Mouse (Mus musculus) stomach, embryonic 14.5 days (tissue): ENCODE results near the gene Trmu. TPM values are rescaled to one million over a fixed set of nuclear protein-coding genes. Genes with fewer than 3 reads are reported as not detected.
"Not testable (repeated sequence)": the region's sequence is repeated elsewhere in the genome, so short reads cannot be mapped to it uniquely, and the experiment has no call there.

Experiments used
- ATAC-seq: fragments of 200-750 bp; cut with Nextera tagmentation; 2 replicates; pipeline ENCODE4 v1.8.0; 2017; ENCODE audit warnings: low read depth, moderate TSS enrichment; ENCODE audit not compliant: insufficient number of reproducible peaks, insufficient read depth, low FRiP score
- H3K27ac ChIP-seq: fragments of 300-500 bp; sonication (generic); 2 replicates; pipeline ENCODE4 v1.5.1; 2014; ENCODE audit warnings: mild to moderate bottlenecking, low read length, moderate library complexity, mixed read lengths
- H3K27me3 ChIP-seq: fragments of 300-500 bp; sonication (generic); 2 replicates; pipeline ENCODE4 v1.6.1; 2014; ENCODE audit warnings: low read length, control low read depth, mixed read lengths; ENCODE audit not compliant: control insufficient read depth, insufficient read depth
- H3K36me3 ChIP-seq: fragments of 300-500 bp; sonication (generic); 2 replicates; pipeline ENCODE4 v1.6.1; 2014; ENCODE audit warnings: mild to moderate bottlenecking, control low read depth, low read length, moderate library complexity, mixed read lengths; ENCODE audit not compliant: control insufficient read depth, insufficient read depth
- H3K4me1 ChIP-seq: fragments of 300-500 bp; sonication (generic); 2 replicates; pipeline ENCODE4 v1.6.1; 2014; ENCODE audit warnings: low read length, control low read depth, mixed read lengths; ENCODE audit not compliant: control insufficient read depth, insufficient read depth
- H3K4me2 ChIP-seq: fragments of 300-500 bp; sonication (generic); replicated peaks from 2 replicates; pipeline ENCODE4 v1.6.1; 2014; ENCODE audit warnings: low read depth, low read length, control low read depth
- H3K4me3 ChIP-seq: fragments of 300-500 bp; sonication (generic); 2 replicates; pipeline ENCODE4 v1.5.1; 2014; ENCODE audit warnings: low read depth, low read length, control low read depth
- H3K9ac ChIP-seq: fragments of 300-500 bp; sonication (generic); replicated peaks from 2 replicates; pipeline ENCODE4 v1.6.1; 2014; ENCODE audit warnings: low read depth, mild to moderate bottlenecking, control low read depth, low read length, moderate library complexity, mixed read lengths
- H3K9me3 ChIP-seq: fragments of 300-500 bp; sonication (generic); 2 replicates; pipeline ENCODE4 v1.6.1; 2016; ENCODE audit warnings: low read depth, low read length, control low read depth; ENCODE audit not compliant: control insufficient read depth
- WGBS: fragments of 180-500 bp; shearing (Covaris S2); extraction: QIAGEN DNeasy Blood & Tissue Kit; methylation state at CpG from one replicate; pipeline ENCODE4 v1.1.7; 2014; 5-methylcytosine and 5-hydroxymethylcytosine counted together
- polyA plus RNA-seq: library from polyadenylated mRNA; unstranded; fragments of >200 nt; fragmentation: Nextera tagmentation; extraction: Ambion mirVana; gene quantifications from 2 replicates; pipeline ENCODE4 v1.2.1, GENCODE M21; 2014

The Trmu gene
- polyA plus RNA-seq, 1 experiment from 2014 or later, result 41.9 TPM

DNA sequence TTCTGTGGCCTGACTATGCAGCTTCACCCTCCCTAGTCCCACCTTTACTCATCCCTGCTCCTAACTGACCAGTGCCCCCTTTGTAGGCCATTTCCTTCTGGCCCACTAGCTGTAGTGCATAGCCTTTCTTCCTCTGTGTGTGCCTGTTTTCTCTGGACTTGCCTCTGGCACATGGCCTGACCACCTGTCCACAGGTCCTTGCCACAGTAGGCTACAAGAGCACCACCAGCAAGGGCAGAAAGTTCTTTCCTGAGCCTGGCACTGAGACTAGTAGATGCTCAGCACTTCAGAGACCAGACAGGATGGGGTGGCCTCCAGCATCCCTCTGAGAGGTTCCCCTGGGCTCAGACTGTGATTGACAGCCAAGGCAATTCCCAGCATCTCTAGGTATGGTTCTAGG is 34.0 kb upstream of the Trmu start:
- Histone ChIP-seq H3K27ac (no peak overlapping the region), H3K9ac (no peak overlapping the region), H3K36me3 (no peaks in the 10 kb centered on the region), H3K4me3 (no peak overlapping the region), H3K9me3 (no peaks in the 10 kb centered on the region), H3K27me3 (no peaks in the 10 kb centered on the region), H3K4me1 (no peaks in the 10 kb centered on the region), H3K4me2 (no peak overlapping the region)
- no peak for ATAC-seq

- ATAC-seq, result no peak
- H3K27me3 ChIP-seq, result no peaks in the 10 kb centered on the region
- H3K27ac ChIP-seq, result no peak overlapping the region
- no peak overlapping the region for H3K9ac ChIP-seq
- H3K4me3 ChIP-seq, result no peak overlapping the region
- H3K4me2 ChIP-seq, result no peak overlapping the region
- H3K4me1 ChIP-seq, result no peaks in the 10 kb centered on the region
- WGBS, result 81% methylated on average over 12 of the region's 12 CpGs
- H3K9me3 ChIP-seq, result no peaks in the 10 kb centered on the region
- no peaks in the 10 kb centered on the region for H3K36me3 ChIP-seq
Measured at GRCm38 (mm10) chr15:85851656-85852392, 27.3 kb upstream of the Trmu start.

- Histone ChIP-seq H3K27me3 (no peaks in the 10 kb centered on the region), H3K9ac (peak overlapping the region; percentile 60; the same call in 1 of the 2 replicates), H3K4me3 (peak overlapping the region; percentile 53), H3K36me3 (peaks cover 19% of the 10 kb centered on the region; the same call in 1 of the 2 replicates), H3K4me2 (peak overlapping the region; percentile 88), H3K27ac (peak overlapping the region; percentile 12), H3K4me1 (peaks cover 17% of the 10 kb centered on the region; the same call in 1 of the 2 replicates), H3K9me3 (no peaks in the 10 kb centered on the region)
- WGBS, result 10% methylated on average over 15 of the region's 15 CpGs
- ATAC-seq, result no peak
Measured at GRCm38 (mm10) chr15:85858980-85859489, 20.1 kb upstream of the Trmu start.

- Histone ChIP-seq H3K4me2 (peak within 1 kb of the TSS; percentile 88), H3K4me3 (peak within 1 kb of the TSS; percentile 53), H3K27me3 (no peaks in the 10 kb centered on the region), H3K9me3 (no peaks in the 10 kb centered on the region), H3K36me3 (peaks cover 23% of the 10 kb centered on the region; the same call in 1 of the 2 replicates), H3K27ac (peak within 1 kb of the TSS; percentile 35), H3K9ac (peak within 1 kb of the TSS; percentile 60), H3K4me1 (peaks cover 17% of the 10 kb centered on the region; the same call in 1 of the 2 replicates)
- under 1% methylated on average over 42 of the region's 42 CpGs for WGBS
- peak; percentile 99 for ATAC-seq
Measured at GRCm38 (mm10) chr15:85859490-85860031, 19.6 kb upstream of the Trmu start, which contains the start of gene Gtse1. TSS of gene Gtse1 (plus strand) at chr15:85859745.

DNA sequence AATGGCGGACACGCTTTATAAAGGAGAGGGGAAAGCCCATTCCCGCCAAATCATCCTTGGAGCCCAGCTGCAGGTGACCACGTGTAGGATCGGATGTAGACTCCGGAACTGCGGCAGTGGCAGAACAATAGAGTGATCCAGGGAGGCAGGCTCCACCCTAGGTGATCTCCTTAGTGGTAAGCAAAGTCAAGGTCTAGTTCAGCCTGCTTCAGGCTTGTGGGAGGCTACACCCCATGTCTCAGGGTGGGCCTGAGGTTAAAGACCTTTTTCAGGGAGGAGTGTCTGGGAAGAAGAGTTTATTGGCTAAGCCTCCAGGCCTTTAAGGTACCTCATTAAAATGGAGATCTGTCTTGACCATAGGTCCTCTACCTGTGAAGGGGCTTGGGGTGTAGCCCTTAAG is 13.2 kb upstream of the Trmu start:
- H3K9ac ChIP-seq, ATAC-seq, H3K4me2 ChIP-seq, H3K4me1 ChIP-seq, H3K27me3 ChIP-seq, H3K9me3 ChIP-seq, H3K4me3 ChIP-seq, H3K27ac ChIP-seq: not testable (repeated sequence)
- WGBS, result 92% methylated on average over 7 of the region's 7 CpGs
- peaks cover 61% of the 10 kb centered on the region for H3K36me3 ChIP-seq

DNA sequence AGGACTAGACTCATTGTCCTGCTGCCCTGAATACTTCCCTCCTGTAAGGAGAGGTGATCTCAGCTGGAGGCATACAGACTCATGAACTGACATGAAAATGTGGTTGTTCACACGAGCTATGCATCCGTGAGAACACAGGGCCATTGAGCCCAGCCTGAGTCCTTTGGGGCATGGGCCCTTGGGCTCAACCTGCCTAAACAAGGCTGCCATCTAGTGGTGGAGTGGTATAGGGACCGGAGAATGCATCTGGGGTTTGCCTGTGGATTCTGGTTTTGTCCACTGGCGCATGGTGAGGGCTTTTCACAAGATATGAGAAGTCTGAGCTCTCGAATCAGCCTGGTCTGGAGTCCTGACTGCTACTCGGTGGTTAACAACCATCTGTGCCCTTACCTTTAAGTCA is 11.4 kb upstream of the Trmu start:
- H3K9me3 ChIP-seq, result no peaks in the 10 kb centered on the region
- no peak overlapping the region for H3K9ac ChIP-seq
- no peaks in the 10 kb centered on the region for H3K4me1 ChIP-seq
- H3K27me3 ChIP-seq, result no peaks in the 10 kb centered on the region
- WGBS, result 48% methylated on average over 6 of the region's 6 CpGs
- peak; percentile 28; the same call in 1 of the 2 replicates for ATAC-seq
- H3K4me2 ChIP-seq, result no peak overlapping the region
- H3K36me3 ChIP-seq, result peaks cover 67% of the 10 kb centered on the region
- H3K4me3 ChIP-seq, result no peak overlapping the region
- no peak overlapping the region for H3K27ac ChIP-seq

- 91% methylated on average over 7 of the region's 7 CpGs for WGBS
- Histone ChIP-seq H3K9ac (no peak overlapping the region), H3K9me3 (no peaks in the 10 kb centered on the region), H3K4me3 (no peak overlapping the region), H3K36me3 (peaks cover 41% of the 10 kb centered on the region), H3K4me2 (no peak overlapping the region), H3K4me1 (peaks cover 6% of the 10 kb centered on the region; the same call in 1 of the 2 replicates), H3K27me3 (no peaks in the 10 kb centered on the region), H3K27ac (no peak overlapping the region)
- ATAC-seq, result no peak
Measured at GRCm38 (mm10) chr15:85877336-85877735, 1.8 kb upstream of the Trmu start.

DNA sequence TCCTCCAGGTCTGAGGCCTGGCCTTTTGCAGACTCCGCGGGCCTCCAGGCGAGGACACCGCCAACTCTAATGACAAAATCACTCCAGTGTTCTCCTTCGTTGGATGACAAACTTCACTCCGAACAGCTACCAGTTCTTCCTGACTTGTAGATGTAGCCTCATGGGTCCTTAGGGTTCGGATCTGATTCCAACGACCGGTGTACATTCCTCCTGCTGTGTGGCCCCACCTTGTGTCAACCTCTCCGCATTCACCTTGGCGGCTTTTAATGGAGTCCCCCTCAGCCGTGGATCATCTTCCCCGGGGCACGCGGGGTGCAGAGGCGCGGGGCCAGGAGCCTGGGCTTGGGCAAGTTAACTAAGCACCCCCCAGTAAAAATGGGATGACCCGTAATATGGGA is 385 bp downstream of the Trmu start:
- Histone ChIP-seq H3K9me3 (no peaks in the 10 kb centered on the region), H3K27ac (peak overlapping the region; percentile 74), H3K4me2 (peak overlapping the region; percentile 65), H3K4me3 (peak overlapping the region; percentile 73), H3K36me3 (peaks cover 37% of the 10 kb centered on the region), H3K27me3 (no peaks in the 10 kb centered on the region), H3K9ac (peak overlapping the region; percentile 54), H3K4me1 (peaks cover 6% of the 10 kb centered on the region; the same call in 1 of the 2 replicates)
- 1% methylated on average over 18 of the region's 18 CpGs for WGBS
- ATAC-seq, result peak; percentile 39
